Mouse (Mus musculus) activated CD4-positive, CD25-positive, alpha-beta regulatory T cell, adult 9 weeks (primary cell): ENCODE results near the gene Faim2. TPM values are rescaled to one million over a fixed set of nuclear protein-coding genes. Genes with fewer than 3 reads are reported as not detected.

Experiments
- polyA plus RNA-seq: library from polyadenylated mRNA; unstranded; fragments of 100-300 nt; shearing (Covaris generic); gene quantifications from one replicate; pipeline ENCODE4 v1.2.1, GENCODE M21; 2017

Faim2 gene
- not detected for polyA plus RNA-seq

DNA sequence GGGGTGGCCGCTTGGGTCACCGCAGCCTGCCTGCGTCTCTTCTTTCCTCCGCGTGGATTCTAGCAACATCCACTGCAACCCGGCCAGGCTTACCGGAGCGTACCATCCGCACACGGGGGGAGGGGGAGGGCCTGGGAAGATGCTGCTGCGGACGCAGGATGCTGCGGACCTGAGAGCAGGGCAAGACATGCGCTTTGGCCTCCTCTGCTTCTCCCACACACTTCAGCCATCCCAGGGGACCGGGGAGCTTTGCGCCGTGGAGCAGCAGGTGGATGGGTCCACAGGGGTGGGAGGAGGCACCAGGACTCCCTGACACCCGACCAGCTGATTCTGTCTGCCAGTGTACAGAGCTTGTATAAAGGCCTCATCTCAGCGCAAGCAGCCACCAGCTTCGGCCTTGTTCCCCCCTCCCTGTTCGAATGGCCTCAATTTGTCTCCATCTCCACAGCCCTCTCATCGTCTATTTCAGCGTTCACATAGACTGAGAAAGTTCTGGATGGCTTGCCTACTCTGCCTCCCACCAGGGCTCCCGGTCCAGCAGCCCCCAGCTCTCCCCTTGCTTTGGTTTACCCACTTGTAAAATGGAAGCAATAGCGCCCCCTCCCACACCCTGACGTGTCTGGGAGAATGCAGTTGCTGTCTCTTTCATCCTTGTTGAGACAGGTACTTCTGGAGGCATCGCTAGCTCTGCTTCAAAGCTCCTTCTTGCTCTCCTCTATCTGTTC, at the start of gene Faim2:
Faim2 (minus strand) TSS at position 537 of the 725 bp plus-strand sequence.

GRCm38 (mm10) chr15:99474576-99474926, 53.4 kb downstream of the Faim2 start, which contains the start of gene Bcdin3d:
Bcdin3d (minus strand) TSS chr15:99474730.

GRCm38 (mm10) chr15:99457606-99458401, 70.2 kb downstream of the Faim2 start, which contains the start of gene Nckap5l:
Nckap5l (minus strand) TSS chr15:99457748.

Other genes with a start within 250 kb of the Faim2 start
- 12.6 TPM for gene Prpf40b, start 233.1 kb downstream of the Faim2 start, polyA plus RNA-seq
- 0.17 TPM for gene Fam186b, start 232.3 kb downstream of the Faim2 start, polyA plus RNA-seq
- 28.2 TPM for gene Fmnl3, start 157.7 kb downstream of the Faim2 start, polyA plus RNA-seq
- 197 TPM for gene Tmbim6, start 135.3 kb downstream of the Faim2 start, polyA plus RNA-seq
- gene Nckap5l, start 70.4 kb downstream of the Faim2 start, polyA plus RNA-seq, result 17.4 TPM
- gene Bcdin3d, start 53.4 kb downstream of the Faim2 start, polyA plus RNA-seq, result 26.9 TPM
- not detected for gene Aqp2, start 50.9 kb upstream of the Faim2 start, polyA plus RNA-seq
- gene Aqp5, start 62.6 kb upstream of the Faim2 start, polyA plus RNA-seq, result not detected
- not detected for gene Aqp6, start 73.2 kb upstream of the Faim2 start, polyA plus RNA-seq
- gene Racgap1, start 123.5 kb upstream of the Faim2 start, polyA plus RNA-seq, result 32.0 TPM
- gene Asic1, start 142.2 kb upstream of the Faim2 start, polyA plus RNA-seq, result 0.40 TPM
- gene Smarcd1, start 174.0 kb upstream of the Faim2 start, polyA plus RNA-seq, result 12.3 TPM
- gene Gm17349, start 177.3 kb upstream of the Faim2 start, polyA plus RNA-seq, result not detected
- not detected for gene Gpd1, start 189.3 kb upstream of the Faim2 start, polyA plus RNA-seq
- 176 TPM for gene Cox14, start 197.5 kb upstream of the Faim2 start, polyA plus RNA-seq
- gene Cers5, start 244.7 kb upstream of the Faim2 start, polyA plus RNA-seq, result 81.5 TPM